Mouse (Mus musculus): Measurements from ENCODE around the gene Ephb1. TPM values are rescaled to one million over a fixed set of nuclear protein-coding genes. Genes with fewer than 3 reads are reported as not detected.

Ephb1 gene
- total and polyA plus RNA-seq, 3 experiments: not detected

GRCm38 (mm10) chr9:102212036-102212383, 142.5 kb downstream of the Ephb1 start:
- Histone ChIP-seq H3K4me1 (ENCODE audit: control insufficient read depth in 1 of 2, insufficient read depth in 2 of 2, low read length in 2 of 2) (no peaks in the 10 kb centered on the region), H3K9me3 (replicated peaks; ENCODE audit: insufficient read depth, low read length) (no peaks in the 10 kb centered on the region)

DNA sequence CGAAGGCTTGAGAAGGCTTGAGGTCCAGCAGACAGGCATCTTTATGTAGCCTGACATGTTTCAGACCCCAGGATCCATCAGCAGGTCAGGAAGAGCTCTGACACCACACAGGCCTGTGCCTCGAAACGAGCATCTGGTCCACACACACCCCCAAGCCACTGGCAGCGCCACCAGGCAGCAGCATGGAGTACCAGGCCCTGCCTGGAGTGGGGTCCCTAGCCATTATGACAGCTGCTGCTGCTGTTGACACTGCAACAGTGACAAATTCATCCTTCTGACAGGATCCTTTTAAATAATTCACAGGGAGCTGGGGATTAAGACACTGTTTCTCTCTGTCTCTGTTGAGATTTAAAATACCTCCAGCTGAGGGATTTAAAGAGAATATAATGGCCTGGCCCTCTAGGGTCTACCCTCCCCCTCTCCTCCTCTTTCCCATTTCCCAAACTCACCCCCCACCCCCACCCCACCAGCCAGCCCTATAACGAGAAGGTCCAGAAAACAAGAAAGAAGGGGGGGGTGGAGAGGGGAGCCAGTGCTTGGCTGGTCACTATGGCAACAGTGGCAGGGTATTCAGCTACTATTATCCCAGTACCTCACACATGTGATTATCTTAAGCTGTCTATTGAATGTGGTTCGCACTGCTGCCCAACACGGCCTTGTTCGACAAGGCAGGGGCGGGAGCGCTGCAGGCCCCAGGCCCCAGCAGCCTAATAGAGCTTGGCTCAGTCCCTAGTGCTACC, 143.0 kb downstream of the Ephb1 start:
- H3K9ac ChIP-seq (ENCODE audit: control insufficient read depth, low read depth, low read length, poor library complexity, severe bottlenecking): no peak overlapping the region
- no peak for TF ChIP-seq TAL1 (IDR thresholded peaks at IDR 0.05; ENCODE audit: low read length)
- no peak for TF ChIP-seq UBTF (IDR thresholded peaks at IDR 0.05; ENCODE audit: borderline replicate concordance, insufficient read depth, low read depth, low read length)
- no peak for TF ChIP-seq MAZ (IDR thresholded peaks at IDR 0.05; ENCODE audit: low read depth, low read length)
- TF ChIP-seq SIN3A (IDR thresholded peaks at IDR 0.05; ENCODE audit: low read length): no peak
- TF ChIP-seq ELF1 (IDR thresholded peaks at IDR 0.05; ENCODE audit: low read depth, low read length): no peak
- no peak for TF ChIP-seq MAFK (IDR thresholded peaks at IDR 0.05; ENCODE audit: borderline replicate concordance, low read depth, low read length)
- TF ChIP-seq MYC (IDR thresholded peaks at IDR 0.05; ENCODE audit: low read depth, low read length): no peak
- TF ChIP-seq POLR2AphosphoS2 (IDR thresholded peaks at IDR 0.05; ENCODE audit: low read length): no peak
- TF ChIP-seq CHD2 (IDR thresholded peaks at IDR 0.05; ENCODE audit: low read length): no peak
- TF ChIP-seq POLR2A (IDR thresholded peaks at IDR 0.05; ENCODE audit: control insufficient read depth in 1 of 2, insufficient read depth in 1 of 2, low read depth in 1 of 2, low read length in 2 of 2, poor library complexity in 1 of 2): no peak
- no peak for TF ChIP-seq POLR2AphosphoS5 (IDR thresholded peaks at IDR 0.05; ENCODE audit: borderline replicate concordance, low read depth, low read length)
- no peak for TF ChIP-seq RCOR1 (IDR thresholded peaks at IDR 0.05; ENCODE audit: low read depth, low read length)
- TF ChIP-seq GATA1 (IDR thresholded peaks at IDR 0.05; ENCODE audit: low read depth, low read length): no peak
- TF ChIP-seq EP300 (IDR thresholded peaks at IDR 0.05; ENCODE audit: low read depth in 1 of 2, low read length in 2 of 2): no peak
- TF ChIP-seq ZC3H11A (IDR thresholded peaks at IDR 0.05; ENCODE audit: low read depth, low read length): no peak
- no peak for TF ChIP-seq CTCF (IDR thresholded peaks at IDR 0.05 in 2 of 3, conservative IDR thresholded peaks at IDR 0.05 in 1 of 3; ENCODE audit: control insufficient read depth in 1 of 3, insufficient read depth in 1 of 3, low read depth in 2 of 3, low read length in 3 of 3, poor library complexity in 1 of 3, severe bottlenecking in 1 of 3)
- no peak for TF ChIP-seq KAT2A (conservative IDR thresholded peaks at IDR 0.05; ENCODE audit: low read depth, low read length)
- TF ChIP-seq USF1 (IDR thresholded peaks at IDR 0.05; ENCODE audit: low read depth, low read length): no peak
- no peak for TF ChIP-seq ZMIZ1 (IDR thresholded peaks at IDR 0.05; ENCODE audit: low read depth, low read length)
- no peaks in the 10 kb centered on the region for H3K9me3 ChIP-seq (replicated peaks; ENCODE audit: insufficient read depth, low read length)

More at GRCm38 (mm10) chr9:102212036-102212383, 142.5 kb downstream of the Ephb1 start:
- no peak overlapping the region for H3K27ac ChIP-seq (ENCODE audit: control insufficient read depth, low read depth, low read length)
- no peaks in the 10 kb centered on the region for H3K79me2 ChIP-seq (ENCODE audit: control insufficient read depth, insufficient read depth, low read length, poor library complexity)
- DNase-seq (ENCODE audit: low read depth, low spot score): no peak
- no peaks in the 10 kb centered on the region for H3K36me3 ChIP-seq (ENCODE audit: control insufficient read depth in 1 of 2, insufficient read depth in 2 of 2, low read length in 2 of 2)
- no peaks in the 10 kb centered on the region for H3K27me3 ChIP-seq (ENCODE audit: control insufficient read depth in 1 of 2, insufficient read depth in 2 of 2, low read length in 2 of 2)
- no peak overlapping the region for H3K9ac ChIP-seq (ENCODE audit: control insufficient read depth, low read depth, low read length, poor library complexity, severe bottlenecking)
- TF ChIP-seq SMC3 (IDR thresholded peaks at IDR 0.05; ENCODE audit: low read depth, low read length): no peak
- TF ChIP-seq GATA1 (IDR thresholded peaks at IDR 0.05; ENCODE audit: low read depth, low read length): no peak
- TF ChIP-seq CTCF (IDR thresholded peaks at IDR 0.05 in 2 of 3, conservative IDR thresholded peaks at IDR 0.05 in 1 of 3; ENCODE audit: control insufficient read depth in 1 of 3, insufficient read depth in 1 of 3, low read depth in 2 of 3, low read length in 3 of 3, poor library complexity in 1 of 3, severe bottlenecking in 1 of 3): no peak
- TF ChIP-seq SIN3A (IDR thresholded peaks at IDR 0.05; ENCODE audit: low read length): no peak
- TF ChIP-seq MYC (IDR thresholded peaks at IDR 0.05; ENCODE audit: low read depth, low read length): no peak
- TF ChIP-seq MAX (IDR thresholded peaks at IDR 0.05; ENCODE audit: low read length): no peak
- TF ChIP-seq BHLHE40 (IDR thresholded peaks at IDR 0.05; ENCODE audit: borderline replicate concordance, low read depth, low read length): no peak
- no peak for TF ChIP-seq POLR2AphosphoS2 (IDR thresholded peaks at IDR 0.05; ENCODE audit: low read length)
- no peak for TF ChIP-seq KAT2A (conservative IDR thresholded peaks at IDR 0.05; ENCODE audit: low read depth, low read length)
- TF ChIP-seq EP300 (IDR thresholded peaks at IDR 0.05; ENCODE audit: low read depth in 1 of 2, low read length in 2 of 2): no peak
- no peak for TF ChIP-seq TAL1 (IDR thresholded peaks at IDR 0.05; ENCODE audit: low read length)
- TF ChIP-seq TCF12 (IDR thresholded peaks at IDR 0.05; ENCODE audit: low read depth, low read length): no peak
- no peak for TF ChIP-seq MEF2A (IDR thresholded peaks at IDR 0.05; ENCODE audit: extremely low read depth, insufficient replicate concordance, low read depth, low read length, poor library complexity, severe bottlenecking)
- no peak for TF ChIP-seq RAD21 (IDR thresholded peaks at IDR 0.05; ENCODE audit: low read depth, low read length)
- no peak for TF ChIP-seq USF2 (IDR thresholded peaks at IDR 0.05; ENCODE audit: borderline replicate concordance in 1 of 2, insufficient read depth in 1 of 2, low read depth in 1 of 2, low read length in 2 of 2)
- TF ChIP-seq ZC3H11A (IDR thresholded peaks at IDR 0.05; ENCODE audit: low read depth, low read length): no peak
- TF ChIP-seq HCFC1 (IDR thresholded peaks at IDR 0.05; ENCODE audit: low read depth, low read length): no peak
- H3K4me3 ChIP-seq (ENCODE audit: control insufficient read depth in 1 of 2, insufficient read depth in 1 of 2, low read depth in 2 of 2, low read length in 2 of 2): no peak overlapping the region

More for the DNA sequence above, 143.0 kb downstream of the Ephb1 start:
- no peaks in the 10 kb centered on the region for H3K4me1 ChIP-seq (ENCODE audit: control insufficient read depth in 1 of 2, insufficient read depth in 2 of 2, low read length in 2 of 2)
- H3K4me3 ChIP-seq (ENCODE audit: control insufficient read depth in 1 of 2, insufficient read depth in 1 of 2, low read depth in 2 of 2, low read length in 2 of 2): no peak overlapping the region
- H3K36me3 ChIP-seq (ENCODE audit: control insufficient read depth in 1 of 2, insufficient read depth in 2 of 2, low read length in 2 of 2): no peaks in the 10 kb centered on the region
- H3K27me3 ChIP-seq (ENCODE audit: control insufficient read depth in 1 of 2, insufficient read depth in 2 of 2, low read length in 2 of 2): no peaks in the 10 kb centered on the region
- DNase-seq (ENCODE audit: low read depth, low spot score): no peak
- no peaks in the 10 kb centered on the region for H3K79me2 ChIP-seq (ENCODE audit: control insufficient read depth, insufficient read depth, low read length, poor library complexity)
- no peak overlapping the region for H3K27ac ChIP-seq (ENCODE audit: control insufficient read depth, low read depth, low read length)
